Mouse (Mus musculus) kidney, adult 11 months (tissue): ENCODE measurements at regions not wholly inside any gene's neighbourhood (a gene's known extent, or its start where the extent isn't known, plus 50 kb on each side); places are given as distances from the start of the nearest gene placed in this dataset.
A peak's percentile ranks its signal among the peaks of the same experiment; 100 is the strongest.

Source experiments
- DNase-seq: peaks from one replicate; pipeline ENCODE4 v3.0.0; 2022

DNA sequence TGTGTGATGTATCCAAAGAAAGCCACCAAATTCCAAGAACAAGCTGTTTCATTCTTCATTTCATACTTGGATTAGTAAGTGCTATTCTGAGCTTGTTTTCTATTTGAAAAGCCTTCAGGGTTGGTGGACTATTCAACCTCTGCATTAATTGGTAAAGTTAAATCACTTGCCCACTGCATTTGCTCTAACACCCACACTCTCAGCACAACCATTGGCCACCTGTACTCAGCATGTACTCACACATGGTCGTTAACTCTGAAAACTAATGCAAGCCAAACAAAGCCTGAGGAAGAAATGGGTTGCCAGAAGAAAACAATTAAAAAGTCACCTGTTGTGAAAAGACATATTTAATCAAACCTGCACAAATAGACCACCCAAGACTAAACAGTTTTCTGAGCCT, 267.5 kb downstream of the Trim52 start:
- no peak for DNase-seq

DNA sequence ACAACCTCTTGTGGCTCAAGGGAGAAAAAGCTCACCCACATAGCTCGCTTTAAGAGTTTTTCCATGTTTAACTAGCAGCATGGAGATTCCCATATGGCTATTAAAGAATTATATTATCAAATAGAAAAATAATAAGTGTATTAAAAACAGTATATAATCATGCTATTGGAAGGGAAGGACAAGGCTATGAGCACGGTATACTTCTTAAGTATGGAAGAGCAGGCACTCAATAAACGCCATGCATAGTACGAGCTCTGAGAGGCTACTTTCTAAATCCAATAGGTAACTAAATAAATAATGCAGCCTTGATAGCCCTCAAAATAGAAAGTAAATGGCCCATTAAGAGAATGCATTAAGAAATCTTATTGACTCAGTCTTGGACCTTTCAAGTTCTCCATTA, 273.6 kb downstream of the Trim52 start:
- no peak for DNase-seq

DNA sequence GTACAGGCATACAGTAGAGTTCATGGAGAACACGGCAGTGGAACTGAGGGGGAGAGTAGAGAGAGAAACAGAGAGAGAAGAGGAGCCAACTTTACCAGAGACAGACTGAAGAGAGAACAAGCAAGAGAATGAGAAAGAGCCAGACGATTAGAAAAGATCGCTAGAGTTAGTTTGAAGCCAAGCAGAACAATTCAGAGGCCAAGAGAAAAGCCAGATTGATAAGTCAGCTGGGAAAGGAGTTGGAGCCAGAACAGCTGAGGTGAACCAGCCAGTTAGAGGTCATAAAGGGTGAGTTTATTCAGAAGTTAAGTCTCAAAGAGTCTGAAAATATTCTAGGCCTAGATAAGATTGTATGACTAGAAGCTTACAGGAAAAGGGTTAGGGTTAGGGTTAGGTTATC, 281.7 kb downstream of the Trim52 start:
- DNase-seq: no peak

DNA sequence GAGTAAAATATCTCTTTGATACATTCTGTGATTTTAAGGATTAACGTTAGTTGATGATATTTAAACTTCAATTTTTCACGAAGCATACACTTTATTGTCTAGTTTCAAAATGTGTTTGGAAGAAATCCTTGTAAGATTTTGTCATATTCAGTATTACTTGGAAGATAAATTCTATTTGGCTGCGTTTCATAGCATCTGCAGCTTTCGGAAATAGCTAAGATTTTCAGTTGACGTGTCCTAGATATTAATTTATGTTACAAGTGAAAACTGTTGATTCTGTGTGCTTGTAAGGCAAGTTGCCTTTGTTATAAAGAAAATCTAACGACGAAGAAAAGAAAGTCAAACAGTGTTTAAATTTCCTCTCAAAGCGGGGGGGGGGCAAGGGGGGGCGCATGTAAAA, 284.5 kb downstream of the Trim52 start:
- DNase-seq: no peak

DNA sequence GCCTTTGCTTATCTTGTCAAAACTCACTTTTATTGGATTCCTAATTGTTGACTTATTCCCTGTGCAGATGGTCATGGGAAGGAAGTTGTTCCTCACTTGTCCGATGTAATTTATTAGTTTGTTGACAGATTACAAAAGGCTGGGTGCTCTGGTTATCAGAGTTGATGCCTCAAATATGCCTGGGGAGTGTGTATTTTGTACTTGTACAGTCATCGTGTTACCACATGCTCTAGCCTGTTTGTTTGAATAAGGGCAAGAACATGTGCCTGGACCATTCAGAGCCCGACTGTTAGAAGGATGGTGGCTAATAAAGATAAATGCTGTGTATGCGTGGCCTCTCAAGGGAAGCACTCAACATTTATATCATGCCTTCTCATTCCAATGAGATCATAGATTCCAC, 288.0 kb downstream of the Trim52 start:
- peak; percentile 36 for DNase-seq

DNA sequence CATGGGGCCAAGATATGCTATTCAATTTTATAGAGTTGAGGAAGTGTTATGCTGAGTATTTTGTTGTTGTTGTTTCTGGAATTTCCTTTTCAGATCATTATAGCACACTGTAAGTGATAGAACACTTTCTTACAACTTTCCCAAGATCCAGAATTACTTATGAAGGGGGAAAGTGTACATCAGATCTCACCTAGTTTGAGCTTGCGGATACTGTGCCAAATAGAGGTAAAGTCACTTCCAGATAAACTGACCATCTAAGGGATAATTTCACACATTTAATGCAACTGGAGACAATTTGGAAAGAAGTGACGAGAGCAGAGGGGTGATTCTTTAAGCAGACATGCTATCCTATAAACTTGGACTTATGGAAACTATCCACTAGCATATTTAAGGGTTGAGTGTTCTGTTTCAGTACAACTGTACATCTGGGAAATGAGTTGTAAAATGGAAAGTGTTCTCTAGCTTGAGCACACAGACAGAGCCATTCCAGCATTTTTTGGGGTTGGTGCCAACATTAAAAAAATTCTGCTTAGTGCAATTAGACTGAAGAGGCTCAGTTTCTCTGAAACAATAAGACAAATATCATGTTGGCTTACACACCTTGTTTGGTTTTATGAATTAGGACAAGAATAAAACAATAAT, 307.0 kb downstream of the Trim52 start:
- no peak for DNase-seq

DNA sequence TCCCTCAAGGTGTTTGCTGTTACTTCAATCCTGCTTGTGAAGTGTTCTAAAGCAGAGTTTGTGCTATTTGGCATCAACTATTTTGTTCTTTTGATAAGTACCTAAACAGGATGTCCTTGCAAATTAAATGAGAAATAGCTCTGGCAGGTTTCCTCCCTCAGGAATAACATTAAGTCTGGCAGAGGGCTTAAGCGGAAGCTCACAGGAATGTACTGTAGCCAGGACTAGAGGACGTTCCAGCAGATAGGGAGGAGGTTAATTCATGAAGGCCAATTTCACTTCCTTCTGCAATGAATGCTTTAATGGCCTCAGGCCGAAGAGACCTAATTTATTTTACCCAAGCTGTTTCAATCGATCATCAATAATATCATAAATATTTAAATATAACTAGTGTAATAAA, 318.7 kb downstream of the Trim52 start:
- peak; percentile 8 for DNase-seq

DNA sequence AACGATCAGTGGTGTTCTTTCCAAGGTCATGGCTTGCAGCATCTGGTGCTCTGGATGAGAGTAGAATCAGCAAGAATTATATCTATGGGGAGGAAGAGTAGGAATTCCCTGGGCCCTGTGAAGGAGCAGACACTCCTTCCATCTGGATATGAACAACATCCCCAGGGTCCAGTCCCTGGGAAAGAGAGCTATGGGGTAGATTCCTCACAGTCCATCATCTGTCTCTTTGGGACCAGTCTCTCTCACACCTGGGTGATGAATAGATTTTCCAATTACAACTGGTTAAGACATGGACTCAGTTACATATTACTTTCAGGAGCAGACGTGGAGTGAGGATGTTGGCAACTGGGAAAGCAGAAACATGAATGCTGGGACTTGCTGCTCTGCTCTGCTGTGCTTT, 322.6 kb downstream of the Trim52 start:
- DNase-seq: no peak

DNA sequence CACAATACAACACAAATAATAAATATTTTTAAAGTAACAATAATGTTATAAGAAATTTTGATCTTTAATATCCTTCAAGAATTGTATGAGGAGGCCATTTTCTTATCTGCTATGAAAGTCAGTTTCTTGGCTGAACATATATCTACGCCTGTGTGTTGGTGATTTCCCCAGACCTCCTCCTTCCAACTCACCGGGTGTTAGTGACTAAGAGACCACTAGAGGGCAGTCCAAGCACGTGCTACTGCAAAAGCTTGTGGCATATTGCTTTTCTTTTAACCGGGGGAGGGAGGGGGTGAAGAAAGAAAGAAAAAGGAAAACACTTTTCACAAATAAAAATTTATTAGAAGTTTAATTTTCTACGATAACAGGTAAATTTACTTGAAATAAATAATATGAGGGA, 333.3 kb downstream of the Trim52 start:
- DNase-seq: peak; percentile 11

DNA sequence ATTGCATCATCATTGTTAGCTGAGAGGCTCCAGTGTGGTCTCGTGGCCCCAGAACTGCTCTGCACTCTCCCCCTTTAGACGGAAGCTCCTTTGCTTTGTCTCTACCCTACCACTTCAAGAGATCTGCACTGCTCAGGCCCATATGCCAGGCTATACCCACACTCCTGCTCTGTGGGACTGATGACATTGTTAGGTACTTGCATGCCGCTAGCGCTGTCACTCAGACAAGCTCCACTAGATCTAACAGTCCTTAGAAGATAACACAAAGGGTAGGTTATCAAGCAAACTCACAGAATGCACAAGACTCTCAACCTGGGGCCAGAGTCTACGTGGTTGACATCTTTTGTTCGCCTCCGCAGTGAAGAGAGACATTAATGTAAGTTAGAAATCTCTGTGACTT, 383.1 kb downstream of the Trim52 start:
- no peak for DNase-seq

DNA sequence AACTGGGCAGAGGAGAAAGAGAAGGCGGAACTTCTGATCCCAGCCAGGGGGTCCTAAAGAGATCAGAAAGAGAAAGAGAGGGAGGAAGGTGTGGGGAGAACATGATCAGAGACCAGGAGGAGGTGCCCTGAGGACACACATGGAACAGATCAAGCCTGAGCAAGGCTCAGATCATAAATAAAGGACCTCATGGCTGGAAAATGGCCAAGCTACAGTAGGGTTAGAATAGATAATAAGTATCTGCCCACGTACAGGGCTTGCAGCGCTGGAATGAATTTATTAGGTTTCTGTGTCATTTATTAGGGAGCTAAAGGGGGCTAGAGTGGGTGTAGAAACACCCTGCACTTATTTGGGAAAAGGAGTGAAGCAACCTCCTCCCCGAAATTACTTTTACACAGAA, 385.4 kb downstream of the Trim52 start:
- DNase-seq: no peak

DNA sequence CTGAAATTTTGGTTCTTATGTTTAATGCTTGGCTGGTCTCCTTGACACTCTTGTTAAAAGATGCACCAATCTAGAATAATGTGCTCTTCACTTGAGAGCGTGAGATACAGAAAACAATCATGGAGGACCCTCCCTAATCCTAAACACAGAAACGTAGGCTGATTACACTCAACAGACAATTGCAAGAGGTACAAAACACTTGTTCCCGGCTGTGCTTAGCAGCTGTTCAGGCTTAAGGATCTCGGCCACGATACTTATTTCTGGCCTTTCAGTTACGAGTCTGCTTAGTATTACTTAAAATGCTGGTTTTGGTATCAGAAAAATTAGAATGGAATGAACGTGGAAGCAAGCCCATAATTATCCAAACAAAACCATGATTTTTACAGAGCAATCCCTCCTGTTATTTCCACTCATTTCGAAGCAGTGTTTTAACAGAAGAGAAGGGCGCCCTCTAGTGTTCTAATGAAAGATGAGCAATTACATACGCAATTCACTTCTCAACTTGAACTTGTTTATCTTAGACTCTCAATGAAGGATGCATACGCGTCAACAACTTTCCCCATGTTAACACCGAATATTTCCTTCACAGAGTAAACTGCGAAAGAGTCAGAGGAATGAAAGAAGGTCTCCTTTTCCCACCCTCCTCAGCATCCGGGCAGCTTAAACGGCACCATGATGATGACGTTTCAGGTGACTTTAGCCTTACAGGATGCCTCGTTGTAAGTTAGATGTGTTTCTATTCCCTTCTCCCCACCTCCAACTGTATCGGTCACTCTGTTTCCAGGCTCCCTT, 394.5 kb downstream of the Trim52 start:
- no peak for DNase-seq

DNA sequence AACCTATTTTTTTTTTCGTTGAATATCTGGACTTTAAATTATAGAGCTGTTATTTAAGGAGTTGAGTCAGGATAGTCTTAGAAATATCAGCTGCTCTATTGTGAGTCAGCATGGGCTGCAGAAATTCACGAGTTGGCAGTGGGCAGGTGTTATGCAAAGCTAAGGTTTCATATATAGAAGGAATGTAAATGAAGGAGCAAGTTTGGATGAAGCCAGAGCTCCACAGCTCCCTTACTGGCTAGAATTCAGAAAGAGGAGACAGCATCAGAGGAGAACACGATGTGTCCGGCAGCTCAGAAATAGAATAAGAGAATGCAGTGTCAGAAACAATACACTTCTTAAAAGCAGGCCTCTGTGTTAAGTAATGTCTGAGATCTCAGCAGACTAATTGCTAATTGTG, 400.9 kb downstream of the Trim52 start:
- DNase-seq: no peak

DNA sequence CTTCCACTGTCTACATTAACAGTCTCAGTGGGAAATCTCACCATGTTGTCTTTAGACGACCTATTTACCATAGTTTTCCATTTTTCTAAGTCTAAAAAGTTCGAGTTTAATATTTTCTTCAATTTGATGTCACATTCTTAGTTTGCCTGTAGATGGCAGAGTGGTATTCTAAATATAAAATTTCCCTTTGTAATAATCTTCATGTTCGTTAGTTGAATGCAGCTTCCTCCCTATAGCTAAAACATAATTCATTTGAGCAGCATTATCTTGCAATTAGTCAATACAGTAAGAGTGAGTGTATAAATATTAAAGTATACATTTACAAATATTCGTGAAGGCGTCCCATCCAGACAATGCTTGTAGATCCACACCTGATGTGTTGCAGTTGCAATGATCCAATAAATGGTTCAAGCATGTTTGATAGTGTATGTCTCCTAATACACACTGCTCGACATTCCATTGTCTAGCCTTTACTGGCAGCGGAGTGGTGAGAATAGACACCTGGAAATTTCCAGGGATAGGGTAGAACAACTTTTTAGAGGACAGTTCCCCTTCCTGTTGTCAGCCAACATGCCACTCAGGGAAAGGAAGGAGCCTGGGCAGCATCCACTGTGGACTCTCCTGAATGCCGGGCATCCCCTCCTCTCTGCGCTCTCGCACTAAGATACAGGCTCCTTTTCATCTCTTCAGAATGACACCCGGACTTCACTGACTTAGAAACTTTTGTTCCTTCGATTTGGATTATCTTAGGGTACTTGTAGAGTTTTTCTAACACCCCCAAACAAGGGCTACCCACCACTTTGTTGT, 412.8 kb downstream of the Trim52 start:
- no peak for DNase-seq

DNA sequence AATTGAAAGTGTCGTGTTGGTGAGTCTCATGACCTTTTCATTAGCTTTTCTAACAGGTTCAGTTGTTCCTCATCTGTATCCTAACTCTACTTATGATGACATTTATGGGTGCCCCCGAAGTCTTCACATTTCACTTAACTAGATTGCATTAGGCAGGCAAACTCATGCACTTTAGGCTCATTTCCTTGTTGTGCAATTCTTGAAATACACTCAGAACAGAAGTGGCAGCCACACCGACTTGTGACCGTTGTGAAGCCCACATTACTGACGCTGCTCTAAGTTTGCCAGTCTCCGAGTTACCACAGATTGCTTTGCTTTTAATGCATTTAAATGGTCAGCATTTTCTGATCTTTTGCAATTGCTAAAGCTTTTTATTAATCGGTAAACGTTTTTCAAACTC, 414.8 kb downstream of the Trim52 start:
- no peak for DNase-seq

DNA sequence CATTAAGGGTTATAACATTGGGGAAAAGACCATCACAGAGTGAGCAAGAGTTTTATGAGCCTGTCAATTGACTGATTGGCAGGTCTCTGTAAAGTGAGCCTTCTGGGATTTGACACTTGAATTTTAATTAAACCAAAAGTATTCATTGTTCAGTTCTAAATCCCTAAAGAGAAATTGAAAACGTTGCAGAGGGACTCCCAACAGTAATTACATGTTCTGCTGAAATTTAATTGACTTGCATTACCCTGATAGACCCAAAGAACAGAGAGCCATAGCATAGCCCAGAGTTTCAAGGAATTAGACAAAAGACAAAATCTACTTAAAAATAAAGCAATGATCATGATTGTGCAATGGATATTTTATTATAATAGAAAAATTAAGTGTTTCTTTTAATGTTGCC, 444.2 kb downstream of the Trim52 start:
- DNase-seq: no peak

DNA sequence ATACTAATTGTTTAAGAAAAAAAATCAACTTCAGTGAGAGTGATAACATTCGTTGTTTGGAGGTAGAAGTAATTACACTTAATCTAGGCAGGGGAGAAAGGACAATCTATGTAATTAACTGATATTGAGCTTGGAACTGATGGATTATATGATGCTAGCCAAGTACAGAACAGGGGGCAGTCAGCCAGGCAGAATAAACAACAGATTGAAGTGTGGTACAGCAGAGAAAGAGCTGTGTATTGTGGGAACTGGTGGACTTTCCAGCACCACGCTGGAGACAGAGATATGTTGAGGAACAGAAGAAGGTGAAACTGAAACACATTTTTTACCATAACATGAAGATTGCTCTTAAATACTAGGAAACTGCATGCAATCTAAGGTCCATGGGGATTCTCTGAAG, 473.3 kb downstream of the Trim52 start:
- no peak for DNase-seq

DNA sequence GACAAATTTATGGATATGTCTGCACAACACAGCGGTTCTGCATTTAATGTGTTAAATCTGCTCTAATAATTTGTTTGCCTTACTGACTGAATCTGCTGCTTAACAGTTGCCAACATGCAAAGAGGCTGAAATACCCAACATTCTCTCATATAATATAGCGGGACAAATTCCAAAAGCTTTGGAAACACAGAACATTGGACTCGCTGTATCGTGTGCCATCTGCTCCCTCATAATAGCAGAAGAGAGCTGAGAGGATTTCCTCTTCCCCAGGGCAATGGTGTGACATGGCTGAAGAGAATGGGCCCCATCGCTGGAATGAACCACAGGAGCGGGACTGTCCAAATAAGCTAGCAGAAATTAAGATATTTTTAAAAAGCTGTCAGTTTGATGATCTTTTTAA, 475.9 kb downstream of the Trim52 start:
- DNase-seq: no peak

DNA sequence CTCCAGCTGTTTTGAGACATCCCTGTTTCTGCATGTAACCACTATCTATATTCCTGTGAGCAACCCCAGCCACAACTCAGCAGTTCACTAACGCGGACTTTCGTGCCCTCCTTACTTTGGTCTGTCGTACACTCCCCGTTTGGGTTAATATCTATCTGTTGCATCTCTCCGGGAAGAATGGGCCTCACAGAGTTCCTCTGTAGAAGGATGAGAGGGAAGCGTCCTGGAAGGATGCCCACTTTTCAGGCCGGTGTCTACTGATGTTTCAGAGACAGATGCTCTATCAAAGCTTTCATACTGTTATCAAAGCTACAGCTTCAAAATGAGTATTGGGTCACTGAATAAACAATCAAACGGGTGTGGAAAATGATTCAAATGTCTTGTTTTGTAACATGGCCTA, 487.4 kb downstream of the Trim52 start:
- no peak for DNase-seq

DNA sequence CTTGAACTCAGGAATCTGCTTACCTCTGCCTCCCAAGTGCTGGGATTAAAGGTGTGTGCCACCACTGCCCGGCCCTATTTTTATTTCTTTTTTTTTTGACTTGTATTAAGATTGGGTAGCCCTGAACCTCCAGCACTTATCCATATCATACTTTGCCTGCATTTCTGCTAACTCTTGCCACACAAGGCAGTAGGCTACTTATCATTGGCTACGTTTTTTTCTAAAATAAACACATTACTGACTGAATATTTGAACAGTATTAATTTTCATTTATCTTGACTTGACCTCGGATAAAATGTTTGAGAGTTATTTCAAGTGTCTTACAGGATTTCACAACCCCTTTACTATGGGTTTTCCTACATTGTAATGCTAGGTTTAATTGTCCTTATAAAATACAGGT, 488.0 kb downstream of the Trim52 start:
- no peak for DNase-seq

DNA sequence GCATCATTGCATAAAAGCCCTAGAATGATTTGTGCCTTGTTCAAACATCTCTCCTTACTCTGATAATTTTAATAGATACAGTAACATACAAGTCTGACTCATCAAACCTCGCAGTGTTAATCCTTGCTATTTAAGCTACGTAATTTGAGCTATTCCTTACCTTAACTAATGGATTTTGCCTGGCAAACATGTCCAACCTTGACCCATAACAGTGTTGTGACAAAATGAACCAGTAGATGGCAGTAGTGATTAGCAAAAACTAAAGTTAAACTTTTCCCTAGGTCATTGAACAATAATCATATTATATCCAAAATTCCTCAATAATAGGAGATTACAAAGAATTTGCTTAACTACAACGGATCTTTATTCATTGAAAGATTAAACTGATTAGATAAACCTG, 501.0 kb downstream of the Trim52 start:
- DNase-seq: no peak

DNA sequence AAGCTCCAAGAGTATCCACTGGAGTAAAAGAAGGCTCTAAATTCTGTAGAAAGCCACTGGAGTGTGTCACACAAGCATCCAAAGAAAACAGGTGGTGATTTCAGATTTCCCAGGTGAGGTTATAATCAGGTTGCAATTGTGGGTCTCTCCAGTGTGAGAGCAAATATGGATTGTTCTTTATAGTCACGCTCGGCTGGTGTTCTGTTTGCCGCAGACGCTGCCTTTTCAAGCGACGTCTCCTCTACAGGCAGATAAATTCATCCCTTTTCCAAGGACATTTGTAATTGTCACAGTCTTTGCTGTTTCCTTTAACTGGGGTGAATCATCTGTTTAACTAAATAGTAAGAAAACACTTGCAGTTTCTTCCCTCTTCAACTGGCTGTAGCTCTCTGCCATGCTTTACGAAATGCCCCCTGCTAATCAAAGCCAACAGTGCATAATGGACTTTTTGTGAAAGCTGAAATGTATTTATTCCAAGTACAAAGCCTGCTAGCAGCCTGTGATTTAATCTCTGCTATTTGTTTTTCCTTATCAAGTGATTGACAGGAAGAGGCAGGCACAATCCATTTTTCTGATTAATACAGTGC, 502.4 kb downstream of the Trim52 start:
- DNase-seq: no peak
